Mouse (Mus musculus): ENCODE measurements around the gene Ikzf4. TPM values are rescaled to one million over a fixed set of nuclear protein-coding genes. Genes with fewer than 3 reads are reported as not detected.

The Ikzf4 gene
- polyA plus RNA-seq, 1 experiment from 2014 or later = 4.1 TPM

- Histone ChIP-seq H3K4me3 (ENCODE audit: low read depth, low read length) (no peak overlapping the region), H3K27ac (ENCODE audit: low read depth, low read length) (no peak overlapping the region), H3K9ac (ENCODE audit: low read length) (no peak overlapping the region), H3K36me3 (ENCODE audit: control insufficient read depth, insufficient read depth, low read length) (no peaks in the 10 kb centered on the region), H3K27me3 (ENCODE audit: control insufficient read depth, insufficient read depth, low read length) (no peaks in the 10 kb centered on the region), H3K4me2 (ENCODE audit: low read depth, low read length, severe bottlenecking) (no peak overlapping the region), H3K4me1 (replicated peaks; ENCODE audit: control insufficient read depth, insufficient read depth, low read length) (no peaks in the 10 kb centered on the region), H3K9me3 (ENCODE audit: control insufficient read depth, low read length) (no peaks in the 10 kb centered on the region)
- DNase-seq (ENCODE audit: low spot score) (no peak), ATAC-seq (replicated peaks; ENCODE audit: low FRiP score) (no peak)
- WGBS = 91% methylated on average over 3 of the region's 3 CpGs
Measured at GRCm38 (mm10) chr10:128665307-128665706, 19.5 kb upstream of the Ikzf4 start.

DNA sequence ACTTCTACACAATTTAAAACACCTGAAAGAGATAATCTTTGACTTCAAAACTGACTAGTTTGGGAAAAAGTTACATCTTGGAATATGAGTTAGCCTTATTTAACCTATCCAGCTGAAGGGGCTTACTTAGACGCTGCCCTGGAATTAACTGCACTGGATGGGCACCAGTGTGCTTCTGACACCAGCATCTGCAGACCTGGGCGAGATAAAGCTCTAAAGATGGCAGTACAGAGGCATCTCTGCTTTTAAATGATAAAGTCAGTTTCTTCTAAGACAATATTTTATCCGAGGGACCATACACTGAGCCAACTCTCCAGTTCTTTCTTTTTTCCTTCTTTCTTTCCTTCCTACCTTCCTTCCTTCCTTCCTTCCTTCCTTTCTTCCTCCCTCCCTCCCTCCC is 19.0 kb upstream of the Ikzf4 start:
- DNase-seq (ENCODE audit: low spot score) (no peak), ATAC-seq (replicated peaks; ENCODE audit: low FRiP score) (no peak)
- WGBS = 73% methylated on average over 3 of the region's 3 CpGs
- Histone ChIP-seq H3K27me3 (ENCODE audit: control insufficient read depth, insufficient read depth, low read length) (no peaks in the 10 kb centered on the region), H3K4me3 (ENCODE audit: low read depth, low read length) (no peak overlapping the region), H3K9ac (ENCODE audit: low read length) (no peak overlapping the region), H3K9me3 (ENCODE audit: control insufficient read depth, low read length) (no peaks in the 10 kb centered on the region), H3K4me2 (ENCODE audit: low read depth, low read length, severe bottlenecking) (no peak overlapping the region), H3K36me3 (ENCODE audit: control insufficient read depth, insufficient read depth, low read length) (no peaks in the 10 kb centered on the region), H3K27ac (ENCODE audit: low read depth, low read length) (no peak overlapping the region), H3K4me1 (replicated peaks; ENCODE audit: control insufficient read depth, insufficient read depth, low read length) (no peaks in the 10 kb centered on the region)

DNA sequence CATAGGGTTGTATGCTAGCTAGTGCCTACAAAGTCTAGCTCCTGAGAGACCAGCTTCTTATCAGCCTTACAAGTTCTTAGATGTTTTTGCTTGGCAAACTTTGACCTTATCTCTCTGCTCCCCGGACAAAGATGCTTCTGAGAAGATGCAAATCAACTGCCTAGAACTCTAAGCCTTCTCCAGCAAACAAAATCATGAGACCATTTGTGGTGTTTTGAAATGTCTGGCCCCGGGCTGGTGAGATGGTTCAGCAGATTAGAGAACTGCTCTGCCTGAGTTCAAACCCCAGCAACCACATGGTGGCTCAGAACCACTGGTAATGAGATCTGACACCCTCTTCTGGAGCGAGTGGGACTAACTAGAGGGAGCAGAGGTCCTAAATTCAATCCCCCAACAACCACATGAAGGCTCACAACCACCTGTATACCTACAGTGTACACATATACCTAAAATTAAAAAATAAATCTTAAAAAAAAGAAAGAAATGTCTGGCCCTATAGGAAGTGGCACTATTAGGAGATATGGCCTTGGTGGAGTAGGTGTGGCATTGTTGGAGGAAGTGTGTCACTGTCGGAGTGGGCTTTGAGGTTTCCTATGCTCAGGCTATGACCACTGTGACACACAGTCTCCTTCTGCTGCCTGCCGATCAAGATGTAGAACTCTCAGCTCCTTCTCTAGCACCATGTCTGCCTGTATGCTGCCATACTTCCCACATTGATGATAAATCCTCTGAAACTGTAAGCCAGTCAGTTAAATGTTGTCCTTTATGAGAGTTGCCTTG is 17.8 kb upstream of the Ikzf4 start:
- H3K36me3 ChIP-seq (ENCODE audit: control insufficient read depth, insufficient read depth, low read length) = no peaks in the 10 kb centered on the region
- DNase-seq (ENCODE audit: low spot score) (no peak), ATAC-seq (replicated peaks; ENCODE audit: low FRiP score) (no peak)
- no peak overlapping the region for H3K9ac ChIP-seq (ENCODE audit: low read length)
- no peaks in the 10 kb centered on the region for H3K9me3 ChIP-seq (ENCODE audit: control insufficient read depth, low read length)
- H3K4me3 ChIP-seq (ENCODE audit: low read depth, low read length) = no peak overlapping the region
- no peaks in the 10 kb centered on the region for H3K27me3 ChIP-seq (ENCODE audit: control insufficient read depth, insufficient read depth, low read length)
- H3K4me1 ChIP-seq (replicated peaks; ENCODE audit: control insufficient read depth, insufficient read depth, low read length) = no peaks in the 10 kb centered on the region
- WGBS = 77% methylated on average over 5 of the region's 5 CpGs
- no peak overlapping the region for H3K27ac ChIP-seq (ENCODE audit: low read depth, low read length)
- H3K4me2 ChIP-seq (ENCODE audit: low read depth, low read length, severe bottlenecking) = no peak overlapping the region

DNA sequence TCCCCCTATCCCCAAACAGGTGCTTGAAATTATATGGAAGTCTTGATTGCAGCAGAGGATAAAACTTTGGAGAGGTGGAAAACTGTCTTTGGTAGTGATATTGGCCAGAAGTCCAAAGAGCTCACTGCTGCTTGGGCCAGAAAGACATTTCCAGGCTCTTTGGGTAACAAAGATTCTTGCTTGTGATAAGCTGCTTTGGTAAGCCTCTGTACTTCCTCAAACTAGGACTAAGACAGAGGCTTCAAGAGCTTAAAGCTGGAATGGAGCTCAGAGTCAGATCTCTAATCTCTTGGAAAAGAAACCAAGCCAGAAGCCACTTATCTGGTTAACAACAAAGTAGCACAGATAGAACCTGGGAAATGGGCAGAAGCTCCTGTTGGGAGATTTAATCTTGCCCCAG is 16.7 kb upstream of the Ikzf4 start:
- no peaks in the 10 kb centered on the region for H3K4me1 ChIP-seq (replicated peaks; ENCODE audit: control insufficient read depth, insufficient read depth, low read length)
- H3K4me3 ChIP-seq (ENCODE audit: low read depth, low read length) = no peak overlapping the region
- H3K27me3 ChIP-seq (ENCODE audit: control insufficient read depth, insufficient read depth, low read length) = no peaks in the 10 kb centered on the region
- H3K27ac ChIP-seq (ENCODE audit: low read depth, low read length) = no peak overlapping the region
- DNase-seq (ENCODE audit: low spot score) (no peak), ATAC-seq (replicated peaks; ENCODE audit: low FRiP score) (no peak)
- H3K36me3 ChIP-seq (ENCODE audit: control insufficient read depth, insufficient read depth, low read length) = no peaks in the 10 kb centered on the region
- no peak overlapping the region for H3K4me2 ChIP-seq (ENCODE audit: low read depth, low read length, severe bottlenecking)
- H3K9me3 ChIP-seq (ENCODE audit: control insufficient read depth, low read length) = no peaks in the 10 kb centered on the region
- H3K9ac ChIP-seq (ENCODE audit: low read length) = no peak overlapping the region

GRCm38 (mm10) chr10:128659490-128659889 is 13.7 kb upstream of the Ikzf4 start:
- ATAC-seq (replicated peaks; ENCODE audit: low FRiP score) = no peak
- Histone ChIP-seq H3K9me3 (ENCODE audit: control insufficient read depth, low read length) (no peaks in the 10 kb centered on the region), H3K4me3 (ENCODE audit: low read depth, low read length) (no peak overlapping the region), H3K9ac (ENCODE audit: low read length) (no peak overlapping the region), H3K36me3 (ENCODE audit: control insufficient read depth, insufficient read depth, low read length) (no peaks in the 10 kb centered on the region), H3K4me1 (replicated peaks; ENCODE audit: control insufficient read depth, insufficient read depth, low read length) (no peaks in the 10 kb centered on the region), H3K27ac (ENCODE audit: low read depth, low read length) (no peak overlapping the region), H3K27me3 (ENCODE audit: control insufficient read depth, insufficient read depth, low read length) (no peaks in the 10 kb centered on the region), H3K4me2 (ENCODE audit: low read depth, low read length, severe bottlenecking) (no peak overlapping the region)
- no peak for DNase-seq (ENCODE audit: low spot score)
- WGBS = 47% methylated on average over 9 of the region's 9 CpGs

GRCm38 (mm10) chr10:128657844-128658243 is 12.1 kb upstream of the Ikzf4 start:
- WGBS = 61% methylated on average over 9 of the region's 9 CpGs
- H3K9ac ChIP-seq (ENCODE audit: low read length) = no peak overlapping the region
- no peaks in the 10 kb centered on the region for H3K36me3 ChIP-seq (ENCODE audit: control insufficient read depth, insufficient read depth, low read length)
- no peaks in the 10 kb centered on the region for H3K9me3 ChIP-seq (ENCODE audit: control insufficient read depth, low read length)
- ATAC-seq (replicated peaks; ENCODE audit: low FRiP score) (no peak), DNase-seq (ENCODE audit: low spot score) (no peak)
- H3K27ac ChIP-seq (ENCODE audit: low read depth, low read length) = no peak overlapping the region
- H3K4me1 ChIP-seq (replicated peaks; ENCODE audit: control insufficient read depth, insufficient read depth, low read length) = no peaks in the 10 kb centered on the region
- no peaks in the 10 kb centered on the region for H3K27me3 ChIP-seq (ENCODE audit: control insufficient read depth, insufficient read depth, low read length)
- no peak overlapping the region for H3K4me2 ChIP-seq (ENCODE audit: low read depth, low read length, severe bottlenecking)
- no peak overlapping the region for H3K4me3 ChIP-seq (ENCODE audit: low read depth, low read length)

GRCm38 (mm10) chr10:128656731-128657130 is 10.9 kb upstream of the Ikzf4 start:
- H3K4me3 ChIP-seq (ENCODE audit: low read depth, low read length) = no peak overlapping the region
- H3K27me3 ChIP-seq (ENCODE audit: control insufficient read depth, insufficient read depth, low read length) = no peaks in the 10 kb centered on the region
- no peaks in the 10 kb centered on the region for H3K4me1 ChIP-seq (replicated peaks; ENCODE audit: control insufficient read depth, insufficient read depth, low read length)
- no peak overlapping the region for H3K9ac ChIP-seq (ENCODE audit: low read length)
- H3K9me3 ChIP-seq (ENCODE audit: control insufficient read depth, low read length) = no peaks in the 10 kb centered on the region
- ATAC-seq (replicated peaks; ENCODE audit: low FRiP score) (no peak), DNase-seq (ENCODE audit: low spot score) (no peak)
- H3K36me3 ChIP-seq (ENCODE audit: control insufficient read depth, insufficient read depth, low read length) = no peaks in the 10 kb centered on the region
- no peak overlapping the region for H3K4me2 ChIP-seq (ENCODE audit: low read depth, low read length, severe bottlenecking)
- no peak overlapping the region for H3K27ac ChIP-seq (ENCODE audit: low read depth, low read length)
- 86% methylated on average over 1 of the region's 1 CpGs for WGBS

- WGBS = 88% methylated on average over 3 of the region's 3 CpGs
- H3K4me1 ChIP-seq (replicated peaks; ENCODE audit: control insufficient read depth, insufficient read depth, low read length) = no peaks in the 10 kb centered on the region
- no peaks in the 10 kb centered on the region for H3K9me3 ChIP-seq (ENCODE audit: control insufficient read depth, low read length)
- ATAC-seq (replicated peaks; ENCODE audit: low FRiP score) = no peak
- no peak overlapping the region for H3K27ac ChIP-seq (ENCODE audit: low read depth, low read length)
- no peak overlapping the region for H3K4me3 ChIP-seq (ENCODE audit: low read depth, low read length)
- DNase-seq (ENCODE audit: low spot score) = no peak
- H3K27me3 ChIP-seq (ENCODE audit: control insufficient read depth, insufficient read depth, low read length) = no peaks in the 10 kb centered on the region
- no peak overlapping the region for H3K9ac ChIP-seq (ENCODE audit: low read length)
- no peaks in the 10 kb centered on the region for H3K36me3 ChIP-seq (ENCODE audit: control insufficient read depth, insufficient read depth, low read length)
- no peak overlapping the region for H3K4me2 ChIP-seq (ENCODE audit: low read depth, low read length, severe bottlenecking)
Measured at GRCm38 (mm10) chr10:128655254-128655653, 9.5 kb upstream of the Ikzf4 start.

GRCm38 (mm10) chr10:128653866-128654265 is 8.1 kb upstream of the Ikzf4 start:
- ATAC-seq (replicated peaks; ENCODE audit: low FRiP score) = no peak
- no peak overlapping the region for H3K4me2 ChIP-seq (ENCODE audit: low read depth, low read length, severe bottlenecking)
- no peaks in the 10 kb centered on the region for H3K9me3 ChIP-seq (ENCODE audit: control insufficient read depth, low read length)
- H3K36me3 ChIP-seq (ENCODE audit: control insufficient read depth, insufficient read depth, low read length) = no peaks in the 10 kb centered on the region
- WGBS = 75% methylated on average over 4 of the region's 4 CpGs
- no peaks in the 10 kb centered on the region for H3K27me3 ChIP-seq (ENCODE audit: control insufficient read depth, insufficient read depth, low read length)
- no peak overlapping the region for H3K4me3 ChIP-seq (ENCODE audit: low read depth, low read length)
- no peak for DNase-seq (ENCODE audit: low spot score)
- H3K27ac ChIP-seq (ENCODE audit: low read depth, low read length) = no peak overlapping the region
- no peak overlapping the region for H3K9ac ChIP-seq (ENCODE audit: low read length)
- no peaks in the 10 kb centered on the region for H3K4me1 ChIP-seq (replicated peaks; ENCODE audit: control insufficient read depth, insufficient read depth, low read length)
